8 mouse cellular contexts compared by ENCODE assay signal in genomic region chr1:180777660-180778402, GRCm38 (mm10). TPM values are rescaled to one million over a fixed set of nuclear protein-coding genes. Genes with fewer than 3 reads are reported as not detected.
DNase-seq lines count a peak whose midpoint lies in the region; ATAC-seq and TF ChIP-seq lines count a peak whose summit lies in the region.

No protein-coding gene starts in this region.

- WGBS in hindbrain, embryonic 10.5 days = under 1% methylated on average over 56 of the region's 56 CpGs
- under 1% methylated on average over 56 of the region's 56 CpGs for WGBS in lung, embryonic 15.5 days
- under 1% methylated on average over 56 of the region's 56 CpGs for WGBS in olfactory bulb, adult 2 months

- H3K9ac ChIP-seq in lung, embryonic 15.5 days = peak overlapping the region; percentile 89

- H3K9me3 ChIP-seq in hindbrain, embryonic 10.5 days = peaks cover 5% of the 10 kb centered on the region; the same call in 1 of the 2 replicates
- H3K9me3 ChIP-seq in lung, embryonic 15.5 days = no peaks in the 10 kb centered on the region

- H3K36me3 ChIP-seq in hindbrain, embryonic 10.5 days = no peaks in the 10 kb centered on the region
- no peaks in the 10 kb centered on the region for H3K36me3 ChIP-seq in lung, embryonic 15.5 days

- peak overlapping the region; percentile 97 for H3K4me2 ChIP-seq in lung, embryonic 15.5 days

- H3K27me3 ChIP-seq in hindbrain, embryonic 10.5 days (ENCODE audit: insufficient read depth, poor library complexity, severe bottlenecking) = peaks cover 20% of the 10 kb centered on the region
- H3K27me3 ChIP-seq in lung, embryonic 15.5 days = no peaks in the 10 kb centered on the region

- peak; percentile 29; the same call in 1 of the 2 replicates for TF ChIP-seq CTCF in olfactory bulb, adult 2 months (IDR thresholded peaks at IDR 0.05; ENCODE audit: insufficient read depth, low read depth, low read length)

- peak; percentile 91 for DNase-seq in Muller cell, postnatal 12 days (ENCODE audit: inconsistent ontology term)
- DNase-seq in cerebellum, adult 9-10 months = peak; percentile 90
- peak; percentile 90 for DNase-seq in hindbrain, embryonic 10.5 days (ENCODE audit: low spot score)
- peak; percentile 55 for DNase-seq in layer of hippocampus, adult 9-10 months (ENCODE audit: low spot score)
- peak; percentile 76 to 81 for DNase-seq in thymus, adult 18-20 months

- peak; percentile 89 for ATAC-seq in frontal cortex, adult (ENCODE audit: low TSS enrichment)
- peak; percentile 84 for ATAC-seq in lung, embryonic 15.5 days (ENCODE audit: borderline replicate concordance, extremely low read depth, low FRiP score, low TSS enrichment)

- peak overlapping the region; percentile 97 for H3K27ac ChIP-seq in hindbrain, embryonic 10.5 days
- H3K27ac ChIP-seq in lung, embryonic 15.5 days = peak overlapping the region; percentile 98
- peak overlapping the region; percentile 83 for H3K27ac ChIP-seq in olfactory bulb, adult 2 months (ENCODE audit: insufficient read depth, low read depth, low read length)

- H3K4me3 ChIP-seq in hindbrain, embryonic 10.5 days = peak overlapping the region; percentile 82
- H3K4me3 ChIP-seq in lung, embryonic 15.5 days = peak overlapping the region; percentile 77
- H3K4me3 ChIP-seq in olfactory bulb, adult 2 months (ENCODE audit: insufficient read depth, low read depth, low read length) = peak overlapping the region; percentile 67

- TF ChIP-seq POLR2A in olfactory bulb, adult 2 months (IDR thresholded peaks at IDR 0.05; ENCODE audit: insufficient read depth, low read depth, low read length) = peak; percentile 16

- H3K4me1 ChIP-seq in hindbrain, embryonic 10.5 days (replicated peaks) = peaks cover 34% of the 10 kb centered on the region
- H3K4me1 ChIP-seq in lung, embryonic 15.5 days = peaks cover 18% of the 10 kb centered on the region
- peaks cover 24% of the 10 kb centered on the region for H3K4me1 ChIP-seq in olfactory bulb, adult 2 months (ENCODE audit: control insufficient read depth, insufficient read depth, low read length)

RNA-seq across cellular contexts. Expression of gene H3f3a, which starts 35.9 kb away (rescaled TPM):
- polyA plus RNA-seq in hindbrain, embryonic 10.5 days (2016; fragmentation: Nextera tagmentation; extraction: Ambion mirVana) = 2,706 and 3,181 TPM in 2 replicates
- polyA plus RNA-seq in lung, embryonic 15.5 days (2015; fragmentation: Nextera tagmentation; extraction: Ambion mirVana) = 2,468 and 2,584 TPM in 2 replicates
- 812 TPM in 1 of 2 replicates, not detected in the other for polyA plus RNA-seq in olfactory bulb, adult 2 months (2012; ENCODE audit: insufficient read depth, insufficient read length, low replicate concordance, missing spikeins)

RNA-seq across cellular contexts. Expression of gene Acbd3, which starts 52.0 kb away (rescaled TPM):
- polyA plus RNA-seq in hindbrain, embryonic 10.5 days (2016; fragmentation: Nextera tagmentation; extraction: Ambion mirVana) = 15.1 and 16.5 TPM in 2 replicates
- 22.1 and 22.6 TPM in 2 replicates for polyA plus RNA-seq in lung, embryonic 15.5 days (2015; fragmentation: Nextera tagmentation; extraction: Ambion mirVana)
- polyA plus RNA-seq in olfactory bulb, adult 2 months (2012; ENCODE audit: insufficient read depth, insufficient read length, low replicate concordance, missing spikeins) = not detected in 2 replicates

Comparison
In these comparisons a context has a peak if more than half of its experiments do, and no peak if none do; other contexts are left out.
1. Peak in every context shown above with its lines: DNase-seq, ATAC-seq, H3K4me3 ChIP-seq and H3K27ac ChIP-seq.